Mouse (Mus musculus) embryo, embryonic 9.5 days (tissue): ENCODE measurements around the gene Il17rb.

Source experiments
- DNase-seq: peaks from one replicate; pipeline ENCODE4 v3.0.0-alpha.2; 2017; ENCODE audit errors: extremely low spot score

The Il17rb gene

GRCm38 (mm10) chr14:29967611-29968010, 41.1 kb downstream of the Il17rb start:
- DNase-seq = no peak

- DNase-seq = no peak
These were observed 51.3 kb downstream of the Il17rb start for GRCm38 (mm10) chr14:29957393-29957792.

GRCm38 (mm10) chr14:29950805-29951204, 57.9 kb downstream of the Il17rb start:
- no peak for DNase-seq

- no peak for DNase-seq
These were observed 61.9 kb downstream of the Il17rb start for GRCm38 (mm10) chr14:29946761-29947309.
